Mouse (Mus musculus) bone marrow, adult 2 months (tissue): ENCODE measurements at regions not wholly inside any gene's neighbourhood (a gene's known extent, or its start where the extent isn't known, plus 50 kb on each side); places are given as distances from the start of the nearest gene placed in this dataset.

Source experiments
- CTCF ChIP-seq: fragments of 200-500 bp; IDR thresholded peaks from 2 replicates; pipeline ENCODE4 v1.5.1; 2011; ENCODE audit warnings: low read length, control low read depth; ENCODE audit not compliant: control insufficient read depth, insufficient read depth
- POLR2A ChIP-seq: fragments of 200-500 bp; IDR thresholded peaks from 2 replicates; pipeline ENCODE4 v1.6.1; 2011; ENCODE audit warnings: low read depth, mild to moderate bottlenecking, control low read depth, low read length, borderline replicate concordance; ENCODE audit not compliant: control insufficient read depth

DNA sequence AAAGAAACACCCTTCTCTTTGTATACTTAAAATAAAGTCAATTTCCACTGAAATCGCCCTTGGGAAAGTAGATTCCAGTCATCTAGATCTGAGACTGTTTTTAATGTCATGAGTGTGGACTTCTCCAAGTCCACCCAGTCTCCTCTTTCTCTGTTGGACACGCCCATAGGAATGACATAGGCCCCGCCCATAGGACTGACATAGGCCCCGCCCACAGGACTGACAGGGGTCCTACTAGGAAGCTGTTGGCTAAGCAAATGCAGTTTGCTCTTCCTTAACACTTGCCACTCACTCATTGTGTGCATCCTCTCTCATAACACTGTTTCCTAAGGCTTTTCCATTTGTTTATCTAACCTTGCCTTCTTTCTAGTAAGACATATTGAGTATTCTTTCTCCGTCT lies 129.3 kb downstream of the Nkx6-1 start:
- TF ChIP-seq CTCF, result no peak
- TF ChIP-seq POLR2A, result no peak
